Mouse (Mus musculus) lung, postnatal 0 days (tissue): ENCODE data around the gene Syndig1. TPM values are rescaled to one million over a fixed set of nuclear protein-coding genes. Genes with fewer than 3 reads are reported as not detected.

Experiments
- ATAC-seq: fragments of 200-750 bp; cut with Nextera tagmentation; 2 replicates; pipeline ENCODE4 v1.8.0; 2017; ENCODE audit warnings: moderate library complexity
- DNase-seq: peaks from one replicate; pipeline ENCODE4 v3.0.0-alpha.2; 2016; ENCODE audit warnings: low spot score
- H3K27ac ChIP-seq: fragments of 300-500 bp; sonication (generic); 2 replicates; pipeline ENCODE4 v1.5.1; 2014; ENCODE audit warnings: antibody characterized with exemption, mild to moderate bottlenecking, low read length, mixed read lengths
- H3K27me3 ChIP-seq: fragments of 300-500 bp; sonication (generic); replicated peaks from 2 replicates; pipeline ENCODE4 v1.6.1; 2014; ENCODE audit warnings: low read length, mixed read lengths; ENCODE audit not compliant: insufficient read depth
- H3K36me3 ChIP-seq: fragments of 300-500 bp; sonication (generic); 2 replicates; pipeline ENCODE4 v1.6.1; 2014; ENCODE audit warnings: low read length, mixed read lengths; ENCODE audit not compliant: insufficient read depth
- H3K4me1 ChIP-seq: fragments of 300-500 bp; sonication (generic); 2 replicates; pipeline ENCODE4 v1.6.1; 2014; ENCODE audit warnings: antibody characterized with exemption, low read depth, low read length, mixed read lengths; ENCODE audit not compliant: insufficient read depth
- H3K4me2 ChIP-seq: fragments of 300-500 bp; sonication (generic); replicated peaks from 2 replicates; pipeline ENCODE4 v1.6.1; 2014; ENCODE audit warnings: low read depth, mild to moderate bottlenecking, low read length, moderate library complexity, mixed read lengths
- H3K4me3 ChIP-seq: fragments of 300-500 bp; sonication (generic); 2 replicates; pipeline ENCODE4 v1.5.1; 2014; ENCODE audit warnings: low read depth, low read length
- H3K9ac ChIP-seq: fragments of 300-500 bp; sonication (generic); replicated peaks from 2 replicates; pipeline ENCODE4 v1.6.1; 2014; ENCODE audit warnings: low read depth, mild to moderate bottlenecking
- H3K9me3 ChIP-seq: fragments of 300-500 bp; sonication (generic); 2 replicates; pipeline ENCODE4 v1.6.1; 2016; ENCODE audit warnings: low read length, mixed read lengths
- CTCF ChIP-seq: IDR thresholded peaks from 2 replicates; pipeline ENCODE4 v1.5.1; 2016; ENCODE audit warnings: antibody characterized with exemption, mild to moderate bottlenecking
- EP300 ChIP-seq: IDR thresholded peaks from 2 replicates; pipeline ENCODE4 v1.6.1; 2016; ENCODE audit warnings: antibody characterized with exemption, mild to moderate bottlenecking, control low read depth
- WGBS: fragments of 180-500 bp; shearing (Covaris S2); extraction: QIAGEN DNeasy Blood & Tissue Kit; methylation state at CpG from one replicate; pipeline ENCODE4 v1.1.7; 2014; 5-methylcytosine and 5-hydroxymethylcytosine counted together
- polyA plus RNA-seq: library from polyadenylated mRNA; unstranded; fragments of >200 nt; fragmentation: Nextera tagmentation; extraction: Ambion mirVana; gene quantifications from 2 replicates; pipeline ENCODE4 v1.2.1, GENCODE M21; 2015

The Syndig1 gene
- polyA plus RNA-seq, 1 experiment from 2014 or later = 0.68 TPM

DNA sequence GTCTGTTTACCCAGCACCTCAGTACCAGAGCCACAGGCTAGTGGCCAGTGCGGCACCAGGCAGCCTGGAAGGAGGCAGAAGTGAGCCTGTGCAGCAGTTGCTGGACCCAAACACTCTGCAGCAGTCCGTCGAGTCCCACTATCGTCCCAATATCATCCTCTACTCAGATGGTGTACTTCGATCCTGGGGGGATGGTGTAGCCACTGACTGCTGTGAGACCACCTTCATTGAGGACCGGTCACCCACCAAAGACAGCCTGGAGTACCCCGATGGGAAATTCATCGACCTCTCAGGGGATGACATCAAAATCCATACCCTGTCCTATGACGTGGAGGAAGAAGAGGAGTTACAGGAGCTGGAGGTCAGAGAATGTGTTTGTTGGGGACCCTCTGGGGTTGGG lies 70.6 kb downstream of the Syndig1 start:
- TF ChIP-seq CTCF = no peak
- TF ChIP-seq EP300 = no peak
- Histone ChIP-seq H3K4me1 (no peaks in the 10 kb centered on the region), H3K27me3 (no peaks in the 10 kb centered on the region), H3K9ac (no peak overlapping the region), H3K36me3 (no peaks in the 10 kb centered on the region), H3K9me3 (no peaks in the 10 kb centered on the region), H3K4me3 (no peak overlapping the region), H3K27ac (no peak overlapping the region), H3K4me2 (no peak overlapping the region)
- 93% methylated on average over 9 of the region's 9 CpGs for WGBS
- ATAC-seq (no peak), DNase-seq (no peak)

DNA sequence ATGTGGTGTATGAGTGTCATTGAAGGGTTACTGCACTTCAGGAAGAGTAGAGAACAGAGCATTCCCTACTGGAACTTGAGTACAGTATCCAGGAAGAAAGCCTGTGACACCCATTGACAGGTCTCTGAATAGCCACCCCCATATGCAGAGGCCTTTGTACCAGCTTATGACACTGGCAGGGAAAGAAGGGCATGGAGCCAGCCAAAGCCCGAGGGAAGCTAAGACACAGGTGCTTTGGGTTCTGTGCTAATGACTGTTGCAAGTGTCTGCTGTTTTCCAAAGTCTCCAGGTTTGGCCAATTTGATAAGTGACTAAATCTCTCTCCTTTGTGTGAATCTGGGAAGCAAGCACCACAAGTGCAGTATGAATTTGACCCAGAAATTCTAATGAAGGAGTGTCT lies 71.6 kb downstream of the Syndig1 start:
- 83% methylated on average over 1 of the region's 1 CpGs for WGBS
- Histone ChIP-seq H3K27me3 (no peaks in the 10 kb centered on the region), H3K36me3 (no peaks in the 10 kb centered on the region), H3K4me2 (no peak overlapping the region), H3K4me1 (no peaks in the 10 kb centered on the region), H3K9ac (no peak overlapping the region), H3K9me3 (no peaks in the 10 kb centered on the region), H3K4me3 (no peak overlapping the region), H3K27ac (no peak overlapping the region)
- no peak for ATAC-seq
- TF ChIP-seq CTCF (no peak), EP300 (no peak)
- DNase-seq = no peak

DNA sequence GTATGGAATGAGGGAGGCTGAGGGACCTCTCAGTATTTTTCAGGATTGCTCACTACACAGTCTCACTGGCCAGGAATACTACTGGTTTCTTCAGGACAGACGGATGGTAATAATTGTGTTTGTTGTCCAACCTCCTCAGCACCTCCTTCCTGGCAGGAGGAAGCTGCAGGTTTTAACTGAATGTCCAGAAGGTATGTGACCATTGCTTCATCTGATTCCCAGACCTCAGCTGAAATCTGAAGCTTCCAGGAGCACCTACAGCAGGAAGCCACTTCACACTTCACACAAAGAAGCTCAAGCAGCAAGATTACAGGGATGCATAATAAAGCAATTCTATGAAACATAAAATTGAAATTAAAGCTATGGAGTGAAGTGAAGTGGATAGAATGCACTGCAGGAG lies 75.4 kb downstream of the Syndig1 start:
- no peaks in the 10 kb centered on the region for H3K27me3 ChIP-seq
- ATAC-seq (no peak), DNase-seq (peak; percentile 10)
- H3K27ac ChIP-seq = no peak overlapping the region
- WGBS = 48% methylated on average over 1 of the region's 1 CpGs
- TF ChIP-seq CTCF = no peak
- TF ChIP-seq EP300 = no peak
- no peak overlapping the region for H3K4me2 ChIP-seq
- no peaks in the 10 kb centered on the region for H3K9me3 ChIP-seq
- H3K4me1 ChIP-seq = 0 out of 2 replicates have a peak, but pooled peaks cover 4% of the 10 kb centered on the region
- no peak overlapping the region for H3K9ac ChIP-seq
- H3K36me3 ChIP-seq = no peaks in the 10 kb centered on the region
- no peak overlapping the region for H3K4me3 ChIP-seq

DNA sequence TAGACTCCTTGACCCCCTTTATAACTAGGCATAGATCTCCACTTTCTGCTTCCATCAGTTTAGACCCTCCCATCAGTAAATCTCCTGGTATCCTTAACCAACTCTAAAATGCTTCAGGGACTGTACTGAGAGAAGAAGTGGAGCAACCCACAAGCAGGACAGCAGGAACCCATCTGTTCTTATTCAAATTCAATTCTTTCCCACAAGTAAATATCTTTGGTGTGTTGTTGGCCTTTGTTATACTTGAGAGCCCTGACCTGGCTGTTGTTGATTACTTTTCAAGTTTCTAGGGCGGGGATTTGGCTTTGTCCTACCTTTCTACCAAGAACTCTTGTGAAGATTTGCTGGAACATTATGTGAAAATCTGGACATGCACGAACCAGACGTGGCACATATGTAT lies 77.7 kb downstream of the Syndig1 start:
- H3K4me1 ChIP-seq = 0 out of 2 replicates have a peak, but pooled peaks cover 4% of the 10 kb centered on the region
- no peak overlapping the region for H3K9ac ChIP-seq
- no peaks in the 10 kb centered on the region for H3K27me3 ChIP-seq
- ATAC-seq = no peak
- H3K4me2 ChIP-seq = no peak overlapping the region
- H3K27ac ChIP-seq = no peak overlapping the region
- WGBS = 73% methylated on average over 3 of the region's 3 CpGs
- no peaks in the 10 kb centered on the region for H3K9me3 ChIP-seq
- no peak for TF ChIP-seq CTCF
- no peak for TF ChIP-seq EP300
- no peak for DNase-seq
- no peak overlapping the region for H3K4me3 ChIP-seq
- H3K36me3 ChIP-seq = no peaks in the 10 kb centered on the region

DNA sequence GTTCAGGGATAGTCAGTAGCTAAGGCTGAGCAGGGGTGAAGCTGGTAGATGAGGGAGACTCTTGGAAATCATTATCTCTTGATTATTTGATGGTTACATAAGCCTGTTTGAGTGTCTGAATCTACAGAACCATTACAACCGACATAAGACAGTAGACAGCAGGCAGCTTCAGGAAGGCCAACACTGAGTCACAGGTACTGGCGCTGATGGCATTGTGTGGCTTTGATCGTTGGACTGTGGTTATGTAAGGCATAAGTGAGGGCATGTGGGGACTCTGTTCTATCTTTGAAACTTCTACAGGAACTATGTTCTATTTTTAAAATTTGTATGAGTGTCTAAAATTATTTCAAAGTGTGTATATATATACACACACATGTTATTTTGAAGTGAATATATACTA lies 88.2 kb downstream of the Syndig1 start:
- no peak overlapping the region for H3K4me3 ChIP-seq
- H3K27ac ChIP-seq = no peak overlapping the region
- WGBS = 79% methylated on average over 3 of the region's 3 CpGs
- H3K36me3 ChIP-seq = no peaks in the 10 kb centered on the region
- H3K27me3 ChIP-seq = no peaks in the 10 kb centered on the region
- H3K9ac ChIP-seq = no peak overlapping the region
- no peaks in the 10 kb centered on the region for H3K9me3 ChIP-seq
- no peak for ATAC-seq
- no peak for DNase-seq
- no peak for TF ChIP-seq CTCF
- TF ChIP-seq EP300 = no peak
- no peaks in the 10 kb centered on the region for H3K4me1 ChIP-seq
- H3K4me2 ChIP-seq = no peak overlapping the region

DNA sequence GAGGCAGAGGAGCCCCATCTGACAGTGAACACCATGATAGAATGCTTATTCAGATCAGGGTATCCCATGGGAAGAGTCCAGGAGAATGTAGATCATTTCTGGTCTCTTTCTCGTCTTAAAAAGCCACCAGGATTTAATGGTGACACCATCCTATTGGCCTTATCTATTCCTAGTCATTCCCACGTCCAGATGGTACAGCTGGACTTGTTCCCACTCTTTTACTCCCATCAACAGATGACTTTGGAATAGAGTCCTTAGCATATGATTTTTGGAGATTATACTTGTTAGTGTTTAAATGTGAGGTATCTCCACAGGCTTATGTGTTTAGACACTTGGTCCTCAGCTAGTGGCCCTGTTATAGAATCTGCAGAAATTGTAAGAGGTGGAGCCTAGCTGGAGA lies 94.5 kb downstream of the Syndig1 start:
- Histone ChIP-seq H3K36me3 (no peaks in the 10 kb centered on the region), H3K4me2 (no peak overlapping the region), H3K4me3 (no peak overlapping the region), H3K27ac (no peak overlapping the region), H3K27me3 (no peaks in the 10 kb centered on the region), H3K9me3 (no peaks in the 10 kb centered on the region), H3K4me1 (no peaks in the 10 kb centered on the region), H3K9ac (no peak overlapping the region)
- TF ChIP-seq CTCF = no peak
- no peak for TF ChIP-seq EP300
- 46% methylated on average over 2 of the region's 2 CpGs for WGBS
- DNase-seq (no peak), ATAC-seq (no peak)

DNA sequence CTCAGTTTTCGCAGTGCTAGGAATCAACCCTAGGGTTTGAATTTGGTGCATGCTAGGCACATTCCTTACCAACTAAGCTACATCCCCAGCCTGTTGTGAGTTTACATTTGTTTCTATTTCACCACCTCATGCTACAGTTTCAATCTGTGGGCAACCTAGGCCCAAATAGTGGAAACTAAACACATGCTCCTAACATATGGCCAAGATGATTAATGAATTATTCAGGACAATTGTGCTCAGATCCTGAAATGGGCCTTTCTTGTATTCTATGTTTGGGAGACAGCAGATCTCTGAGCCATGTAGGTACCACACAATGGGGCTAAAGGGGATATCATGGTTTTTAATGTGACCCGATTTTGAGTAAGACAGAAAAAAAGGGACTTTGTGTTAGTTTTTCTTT lies 96.9 kb downstream of the Syndig1 start:
- Histone ChIP-seq H3K4me2 (no peak overlapping the region), H3K27me3 (no peaks in the 10 kb centered on the region), H3K27ac (no peak overlapping the region), H3K9ac (no peak overlapping the region), H3K4me1 (no peaks in the 10 kb centered on the region), H3K4me3 (no peak overlapping the region), H3K9me3 (no peaks in the 10 kb centered on the region), H3K36me3 (no peaks in the 10 kb centered on the region)
- TF ChIP-seq EP300 = no peak
- ATAC-seq (no peak), DNase-seq (no peak)
- 84% methylated on average over 2 of the region's 2 CpGs for WGBS
